21 mouse cellular contexts compared by ENCODE assay signal in the genomic region with DNA sequence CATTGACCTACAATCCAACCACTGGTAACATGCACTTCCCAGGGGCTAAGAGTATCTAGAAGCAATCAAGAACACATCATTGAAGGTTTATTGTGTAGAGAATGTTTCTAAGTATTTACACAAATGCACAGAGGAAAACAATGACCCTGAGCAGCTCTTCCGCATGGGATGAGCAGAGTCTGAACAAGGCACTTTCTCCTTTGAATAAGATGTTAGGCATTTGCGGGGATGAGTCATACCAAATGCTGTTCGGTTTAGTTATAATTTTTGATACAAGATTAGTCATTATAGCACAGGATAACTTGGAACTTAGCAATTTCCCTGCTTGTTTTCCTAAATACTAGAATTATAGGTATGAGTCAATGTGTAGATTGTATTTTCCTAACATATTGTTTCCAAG.
DNase-seq lines count a peak whose midpoint lies in the region; ATAC-seq and TF ChIP-seq lines count a peak whose summit lies in the region.
"Had no signal": no experiment of that assay in that cellular context is flagged by ENCODE, and none has a peak within 500 bp of the region (broad histone marks: within the 10 kb centered on the region; RNA-seq: fewer than 3 reads in every experiment).

No protein-coding gene starts in this region.

- TF ChIP-seq POLR2A in heart, adult 2 months (IDR thresholded peaks at IDR 0.05; ENCODE audit: insufficient read depth, low read depth, low read length): no peak

- CTCF ChIA-PET in Patski (lab: Charles Lee): interaction anchor here (1.4 kb wide), 1 partner anchor 512 kb away, joined by 3 read pairs; no protein-coding TSS in a partner anchor

- H3K4me1 ChIP-seq in heart, adult 2 months (ENCODE audit: control insufficient read depth, insufficient read depth, low read length): peaks cover 5% of the 10 kb centered on the region
- H3K4me1 ChIP-seq in neural tube, embryonic 14.5 days (ENCODE audit: control insufficient read depth, insufficient read depth, low read length): no peaks in the 10 kb centered on the region
- H3K4me1 ChIP-seq: embryonic facial prominence, embryonic 10.5 days; embryonic facial prominence, embryonic 13.5 days; forebrain, embryonic 15.5 days; hindbrain, embryonic 10.5 days had no signal

- no peak for TF ChIP-seq CTCF in heart, adult 2 months (IDR thresholded peaks at IDR 0.05)
- TF ChIP-seq CTCF in Patski (IDR thresholded peaks at IDR 0.05): no peak

- peak overlapping the region; percentile 42; the same call in 1 of the 2 replicates for H3K27ac ChIP-seq in heart, adult 2 months
- no peak overlapping the region for H3K27ac ChIP-seq in neural tube, embryonic 14.5 days (ENCODE audit: low read depth, low read length)
- H3K27ac ChIP-seq: embryonic facial prominence, embryonic 10.5 days; embryonic facial prominence, embryonic 13.5 days; forebrain, embryonic 15.5 days; hindbrain, embryonic 10.5 days; hindbrain, embryonic 14.5 days had no signal

- in situ Hi-C loops in Patski (cut with MboI; ENCODE audit: low pct_unique_long_range_greater_than_20kb): loop anchor here (10.0 kb wide), 1 partner anchor 331 kb away; a partner anchor contains a TSS

- H3K4me3 ChIP-seq in heart, adult 2 months: no peak overlapping the region
- H3K4me3 ChIP-seq in neural tube, embryonic 14.5 days (ENCODE audit: low read depth, low read length): no peak overlapping the region
- H3K4me3 ChIP-seq: embryonic facial prominence, embryonic 10.5 days; embryonic facial prominence, embryonic 13.5 days; erythroblast, embryonic 14.5 days; forebrain, embryonic 15.5 days; hindbrain, embryonic 10.5 days had no signal

- H3K4me2 ChIP-seq in neural tube, embryonic 14.5 days (ENCODE audit: low read depth, low read length): no peak overlapping the region
- H3K4me2 ChIP-seq: embryonic facial prominence, embryonic 13.5 days; forebrain, embryonic 15.5 days; heart, embryonic 11.5 days; hindbrain, embryonic 14.5 days had no signal

- no peaks in the 10 kb centered on the region; the same call in 1 of the 2 replicates for H3K36me3 ChIP-seq in heart, adult 2 months (ENCODE audit: control insufficient read depth, insufficient read depth, low read length)
- no peaks in the 10 kb centered on the region for H3K36me3 ChIP-seq in neural tube, embryonic 14.5 days (ENCODE audit: control insufficient read depth, insufficient read depth, low read length)
- H3K36me3 ChIP-seq: embryonic facial prominence, embryonic 10.5 days; embryonic facial prominence, embryonic 13.5 days; forebrain, embryonic 15.5 days; hindbrain, embryonic 10.5 days had no signal

- intact Hi-C loops in heart, adult 2 months (cut with DNase I): loop anchor here (5.0 to 10.0 kb wide), 3 partner anchors 51 to 889 kb away; a partner anchor contains a TSS
- intact Hi-C loops in heart, postnatal 25 days (cut with DNase I): loop anchor here (5.0 to 10.0 kb wide), 4 partner anchors 71 to 511 kb away; a partner anchor contains a TSS

- ATAC-seq in neural tube, embryonic 14.5 days (ENCODE audit: low read depth): 0 out of 2 replicates have a peak, but pooled peaks have one; percentile 22
- ATAC-seq in Patski: peak; percentile 47

- WGBS in heart, adult 2 months: 57% methylated on average over 3 of the region's 3 CpGs
- 90% methylated on average over 3 of the region's 3 CpGs for WGBS in neural tube, embryonic 14.5 days

- POLR2A ChIA-PET in Patski (lab: Charles Lee): no interaction called here

- no peak overlapping the region for H3K9ac ChIP-seq in heart, adult 2 months (ENCODE audit: low read depth, low read length)
- H3K9ac ChIP-seq in neural tube, embryonic 14.5 days (replicated peaks; ENCODE audit: low read depth, low read length): no peak overlapping the region
- H3K9ac ChIP-seq: embryonic facial prominence, embryonic 13.5 days; forebrain, embryonic 15.5 days; hindbrain, embryonic 14.5 days had no signal

- H3K9me3 ChIP-seq in neural tube, embryonic 14.5 days (ENCODE audit: control insufficient read depth, low read length): no peaks in the 10 kb centered on the region
- H3K9me3 ChIP-seq: embryonic facial prominence, embryonic 10.5 days; embryonic facial prominence, embryonic 13.5 days; forebrain, embryonic 15.5 days; hindbrain, embryonic 10.5 days had no signal

- no peak for DNase-seq in heart, adult 2 months
- DNase-seq in heart, postnatal 25 days (ENCODE audit: low spot score): no peak
- DNase-seq in neural tube, embryonic 10.5 days (ENCODE audit: extremely low spot score, low spot score): no peak
- DNase-seq in Patski (ENCODE audit: low read depth, low spot score): no peak
- DNase-seq in kidney, postnatal 4 days: no peak
- DNase-seq: adrenal gland, adult 2 months; adrenal gland, postnatal 14 days; cerebellum, adult 11-12 months; cerebellum, adult 8-10 months; cerebellum, postnatal 36 days; gastrocnemius, postnatal 10 days; gastrocnemius, postnatal 36 days; heart, postnatal 36 days had no signal

- TF ChIP-seq EP300 in heart, adult 2 months (IDR thresholded peaks at IDR 0.05; ENCODE audit: insufficient read depth, low read depth, low read length): no peak

- H3K79me2 ChIP-seq in heart, adult 2 months (replicated peaks; ENCODE audit: control insufficient read depth, insufficient read depth, low read length): no peaks in the 10 kb centered on the region; the same call in 1 of the 2 replicates

- H3K27me3 ChIP-seq in heart, adult 2 months (ENCODE audit: control insufficient read depth, insufficient read depth, low read length): no peaks in the 10 kb centered on the region
- H3K27me3 ChIP-seq in neural tube, embryonic 14.5 days (ENCODE audit: control insufficient read depth, insufficient read depth, low read length): no peaks in the 10 kb centered on the region
- H3K27me3 ChIP-seq in Patski: no peaks in the 10 kb centered on the region
- H3K27me3 ChIP-seq: embryonic facial prominence, embryonic 13.5 days; forebrain, embryonic 15.5 days had no signal
